Mouse (Mus musculus) brain, embryonic 14.5 days (tissue): ENCODE results near the gene Sparc.

Experiments
- CTCF ChIP-seq: fragments of 200-500 bp; IDR thresholded peaks from 2 replicates; pipeline ENCODE4 v1.5.1; 2012; ENCODE audit warnings: inconsistent platforms, mild to moderate bottlenecking, moderate library complexity, borderline replicate concordance; ENCODE audit not compliant: insufficient read depth, insufficient read length; ENCODE audit errors: extremely low read depth
- POLR2A ChIP-seq: fragments of 200-500 bp; IDR thresholded peaks from 2 replicates; pipeline ENCODE4 v1.6.1; 2012; ENCODE audit warnings: mild to moderate bottlenecking, inconsistent platforms, borderline replicate concordance; ENCODE audit not compliant: poor library complexity, insufficient read depth, insufficient read length, severe bottlenecking; ENCODE audit errors: extremely low read depth

DNA sequence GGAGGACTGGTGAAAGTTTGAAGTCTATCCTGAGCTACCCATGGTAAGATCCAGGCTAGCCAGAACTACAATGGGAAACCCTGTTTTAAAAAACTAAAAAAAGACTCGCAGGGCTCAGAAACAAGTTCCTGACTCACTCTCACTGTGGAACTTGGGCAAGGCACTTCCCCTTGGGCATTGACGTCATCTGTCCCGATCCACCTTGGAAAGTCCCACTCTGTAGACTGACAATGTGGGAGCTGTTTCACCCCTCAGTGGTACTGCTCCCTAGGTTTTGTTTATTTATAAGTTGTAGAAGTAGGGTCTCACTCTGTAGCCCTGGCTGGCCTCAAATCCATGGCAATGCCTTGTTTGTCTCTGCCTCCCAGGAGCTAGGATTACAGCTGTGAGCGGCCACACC lies 30.7 kb upstream of the Sparc start:
- no peak for TF ChIP-seq CTCF
- TF ChIP-seq POLR2A = no peak
